Mouse (Mus musculus): ENCODE measurements at regions not wholly inside any gene's neighbourhood (a gene's known extent, or its start where the extent isn't known, plus 50 kb on each side); places are given as distances from the start of the nearest gene placed in this dataset.

- TF ChIP-seq GATA1 (IDR thresholded peaks at IDR 0.05; ENCODE audit: low read length) (no peak), TAL1 (IDR thresholded peaks at IDR 0.05; ENCODE audit: low read length) (no peak)
- Histone ChIP-seq H3K4me1 (ENCODE audit: control insufficient read depth) (no peaks in the 10 kb centered on the region), H3K36me3 (ENCODE audit: control insufficient read depth) (no peaks in the 10 kb centered on the region), H3K4me3 (replicated peaks) (no peak overlapping the region), H3K27me3 (ENCODE audit: control insufficient read depth) (no peaks in the 10 kb centered on the region), H3K9me3 (ENCODE audit: control insufficient read depth, low read length) (no peaks in the 10 kb centered on the region)
These were observed 242.8 kb upstream of the Thbs1 start for GRCm38 (mm10) chr2:117868857-117869256.

- TF ChIP-seq TAL1 (IDR thresholded peaks at IDR 0.05; ENCODE audit: low read length) (no peak), GATA1 (IDR thresholded peaks at IDR 0.05; ENCODE audit: low read length) (no peak)
These were observed 240.0 kb upstream of the Thbs1 start for GRCm38 (mm10) chr2:117871507-117872282.

GRCm38 (mm10) chr2:117877816-117878215, 233.9 kb upstream of the Thbs1 start:
- H3K27me3 ChIP-seq (ENCODE audit: control insufficient read depth): no peaks in the 10 kb centered on the region
- no peaks in the 10 kb centered on the region for H3K4me1 ChIP-seq (ENCODE audit: control insufficient read depth)
- no peak for TF ChIP-seq GATA1 (IDR thresholded peaks at IDR 0.05; ENCODE audit: low read length)
- TF ChIP-seq TAL1 (IDR thresholded peaks at IDR 0.05; ENCODE audit: low read length): no peak
- no peak overlapping the region for H3K4me3 ChIP-seq (replicated peaks)
- H3K36me3 ChIP-seq (ENCODE audit: control insufficient read depth): no peaks in the 10 kb centered on the region
- no peaks in the 10 kb centered on the region for H3K9me3 ChIP-seq (ENCODE audit: control insufficient read depth, low read length)

More at GRCm38 (mm10) chr2:117871507-117872282, 240.0 kb upstream of the Thbs1 start:
- H3K27me3 ChIP-seq (ENCODE audit: control insufficient read depth): no peaks in the 10 kb centered on the region
- no peaks in the 10 kb centered on the region for H3K36me3 ChIP-seq (ENCODE audit: control insufficient read depth)
- no peaks in the 10 kb centered on the region for H3K9me3 ChIP-seq (ENCODE audit: control insufficient read depth, low read length)
- H3K4me1 ChIP-seq (ENCODE audit: control insufficient read depth): no peaks in the 10 kb centered on the region
- no peak overlapping the region for H3K4me3 ChIP-seq (replicated peaks)

- Histone ChIP-seq H3K4me1 (ENCODE audit: control insufficient read depth) (no peaks in the 10 kb centered on the region), H3K27me3 (ENCODE audit: control insufficient read depth) (no peaks in the 10 kb centered on the region), H3K36me3 (ENCODE audit: control insufficient read depth) (no peaks in the 10 kb centered on the region), H3K9me3 (ENCODE audit: control insufficient read depth, low read length) (no peaks in the 10 kb centered on the region), H3K4me3 (replicated peaks) (no peak overlapping the region)
- no peak for TF ChIP-seq TAL1 (IDR thresholded peaks at IDR 0.05; ENCODE audit: low read length)
- TF ChIP-seq GATA1 (IDR thresholded peaks at IDR 0.05; ENCODE audit: low read length): no peak
These were observed 229.5 kb upstream of the Thbs1 start for GRCm38 (mm10) chr2:117882136-117882535.

DNA sequence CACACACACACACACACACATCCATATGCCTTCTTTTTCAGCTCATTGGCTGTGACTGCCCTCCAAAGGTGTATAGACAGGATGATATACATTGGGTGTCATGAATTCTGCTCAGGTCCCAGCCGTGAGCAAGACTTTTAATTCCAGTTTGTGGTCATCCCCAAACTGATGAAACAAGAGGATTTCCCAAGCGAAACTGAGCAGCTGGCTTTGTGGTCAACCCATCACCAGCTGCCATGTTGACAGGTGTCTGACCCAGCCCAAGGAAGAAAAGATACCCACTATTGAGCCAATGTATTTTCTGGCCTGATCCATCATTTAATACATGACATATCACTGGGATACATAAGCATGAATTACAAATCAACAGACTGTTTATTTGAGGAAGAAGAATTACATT, 228.8 kb upstream of the Thbs1 start:
- TF ChIP-seq GATA1 (IDR thresholded peaks at IDR 0.05; ENCODE audit: low read length) (no peak), TAL1 (IDR thresholded peaks at IDR 0.05; ENCODE audit: low read length) (no peak)
- no peaks in the 10 kb centered on the region for H3K4me1 ChIP-seq (ENCODE audit: control insufficient read depth)
- H3K27me3 ChIP-seq (ENCODE audit: control insufficient read depth): no peaks in the 10 kb centered on the region
- no peaks in the 10 kb centered on the region for H3K36me3 ChIP-seq (ENCODE audit: control insufficient read depth)
- H3K9me3 ChIP-seq (ENCODE audit: control insufficient read depth, low read length): no peaks in the 10 kb centered on the region
- H3K4me3 ChIP-seq (replicated peaks): no peak overlapping the region

DNA sequence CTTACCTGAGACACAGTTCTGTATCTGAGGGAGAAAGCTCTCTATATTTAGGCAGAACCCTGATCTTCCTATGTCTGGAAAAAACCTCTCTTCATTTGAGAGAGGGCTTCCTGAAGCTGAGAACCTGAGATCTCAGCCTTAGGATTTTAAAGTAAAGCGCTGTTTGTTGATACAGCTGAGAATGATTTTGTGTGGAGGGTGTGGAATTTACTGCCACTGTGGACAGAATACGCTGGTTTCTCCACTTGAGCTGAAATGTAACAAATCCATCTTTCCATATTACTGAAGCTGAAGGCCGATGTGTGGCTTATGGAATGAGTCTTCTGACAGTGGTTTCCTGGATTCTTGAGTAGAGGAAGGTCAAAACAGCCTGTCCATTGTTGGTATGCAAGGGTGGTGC, 225.2 kb upstream of the Thbs1 start:
- TF ChIP-seq GATA1 (IDR thresholded peaks at IDR 0.05; ENCODE audit: low read length): no peak
- no peak for TF ChIP-seq TAL1 (IDR thresholded peaks at IDR 0.05; ENCODE audit: low read length)
- H3K4me1 ChIP-seq (ENCODE audit: control insufficient read depth): no peaks in the 10 kb centered on the region
- H3K4me3 ChIP-seq (replicated peaks): no peak overlapping the region
- H3K27me3 ChIP-seq (ENCODE audit: control insufficient read depth): no peaks in the 10 kb centered on the region
- no peaks in the 10 kb centered on the region for H3K36me3 ChIP-seq (ENCODE audit: control insufficient read depth)
- no peaks in the 10 kb centered on the region for H3K9me3 ChIP-seq (ENCODE audit: control insufficient read depth, low read length)

DNA sequence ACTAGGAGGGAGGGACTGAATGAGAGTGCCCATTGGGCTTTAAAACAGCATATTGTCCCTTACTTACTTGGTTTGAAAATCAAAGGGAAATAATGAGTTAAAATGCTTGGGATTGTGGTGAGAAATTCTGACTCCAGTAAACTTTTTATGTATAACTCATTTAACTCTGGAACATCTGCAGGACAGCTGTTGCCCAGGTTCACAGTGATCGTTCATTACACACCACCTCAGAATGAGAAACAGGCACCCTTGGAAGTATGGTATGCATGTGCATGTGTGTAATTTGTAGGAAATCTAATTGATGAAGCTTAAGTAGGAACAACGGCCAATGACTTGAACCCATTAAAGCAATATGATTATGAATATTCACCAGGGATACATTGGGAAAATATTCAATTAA, 210.4 kb upstream of the Thbs1 start:
- no peaks in the 10 kb centered on the region for H3K36me3 ChIP-seq (ENCODE audit: control insufficient read depth)
- no peak overlapping the region for H3K4me3 ChIP-seq (replicated peaks)
- TF ChIP-seq GATA1 (IDR thresholded peaks at IDR 0.05; ENCODE audit: low read length): no peak
- no peaks in the 10 kb centered on the region for H3K9me3 ChIP-seq (ENCODE audit: control insufficient read depth, low read length)
- no peaks in the 10 kb centered on the region for H3K4me1 ChIP-seq (ENCODE audit: control insufficient read depth)
- no peaks in the 10 kb centered on the region for H3K27me3 ChIP-seq (ENCODE audit: control insufficient read depth)

GRCm38 (mm10) chr2:117902837-117903236, 208.8 kb upstream of the Thbs1 start:
- Histone ChIP-seq H3K27me3 (ENCODE audit: control insufficient read depth) (no peaks in the 10 kb centered on the region), H3K36me3 (ENCODE audit: control insufficient read depth) (no peaks in the 10 kb centered on the region), H3K4me3 (replicated peaks) (no peak overlapping the region), H3K4me1 (ENCODE audit: control insufficient read depth) (no peaks in the 10 kb centered on the region), H3K9me3 (ENCODE audit: control insufficient read depth, low read length) (no peaks in the 10 kb centered on the region)
- TF ChIP-seq GATA1 (IDR thresholded peaks at IDR 0.05; ENCODE audit: low read length) (no peak), TAL1 (IDR thresholded peaks at IDR 0.05; ENCODE audit: low read length) (no peak)

DNA sequence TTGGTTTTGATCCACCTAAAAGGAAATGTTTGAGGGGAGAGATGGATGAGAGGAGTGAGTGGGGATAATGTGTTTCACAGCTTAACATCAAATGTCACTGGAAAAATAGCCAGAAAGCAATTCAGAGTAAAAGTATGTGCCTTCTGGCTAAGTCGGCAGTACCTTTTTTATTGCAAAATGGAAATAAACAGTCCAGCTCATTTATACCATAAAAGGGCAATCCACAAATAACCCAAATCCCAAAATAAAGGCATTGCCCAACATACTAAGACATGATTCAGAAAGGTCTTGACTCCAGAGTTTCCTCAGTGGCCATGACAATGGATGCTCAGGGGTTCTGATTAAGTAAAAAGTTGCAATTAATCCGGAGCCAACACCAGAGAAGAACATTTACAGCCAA, 208.0 kb upstream of the Thbs1 start:
- no peaks in the 10 kb centered on the region for H3K27me3 ChIP-seq (ENCODE audit: control insufficient read depth)
- no peak overlapping the region for H3K4me3 ChIP-seq (replicated peaks)
- no peaks in the 10 kb centered on the region for H3K9me3 ChIP-seq (ENCODE audit: control insufficient read depth, low read length)
- TF ChIP-seq TAL1 (IDR thresholded peaks at IDR 0.05; ENCODE audit: low read length) (no peak), GATA1 (IDR thresholded peaks at IDR 0.05; ENCODE audit: low read length) (no peak)
- no peaks in the 10 kb centered on the region for H3K36me3 ChIP-seq (ENCODE audit: control insufficient read depth)
- no peaks in the 10 kb centered on the region for H3K4me1 ChIP-seq (ENCODE audit: control insufficient read depth)

- H3K27me3 ChIP-seq (ENCODE audit: control insufficient read depth): no peaks in the 10 kb centered on the region
- H3K4me1 ChIP-seq (ENCODE audit: control insufficient read depth): no peaks in the 10 kb centered on the region
- TF ChIP-seq GATA1 (IDR thresholded peaks at IDR 0.05; ENCODE audit: low read length): no peak
- no peak for TF ChIP-seq TAL1 (IDR thresholded peaks at IDR 0.05; ENCODE audit: low read length)
- no peaks in the 10 kb centered on the region for H3K36me3 ChIP-seq (ENCODE audit: control insufficient read depth)
- no peak overlapping the region for H3K4me3 ChIP-seq (replicated peaks)
- H3K9me3 ChIP-seq (ENCODE audit: control insufficient read depth, low read length): no peaks in the 10 kb centered on the region
These were observed 205.2 kb upstream of the Thbs1 start for GRCm38 (mm10) chr2:117906509-117906908.

Measured in erythroblast, embryonic 14.5 days (primary cell).